Mouse (Mus musculus): ENCODE results near the gene Zfp1.

GRCm38 (mm10) chr8:111594044-111594840, 49.0 kb upstream of the Zfp1 start:
- no peak for TF ChIP-seq CTCF (IDR thresholded peaks at IDR 0.05; ENCODE audit: low read depth)
- TF ChIP-seq EP300 (IDR thresholded peaks at IDR 0.05; ENCODE audit: low read depth) = no peak

Data from heart, postnatal 0 days (tissue).